Mouse (Mus musculus): ENCODE measurements around the gene Gm45140.

DNA sequence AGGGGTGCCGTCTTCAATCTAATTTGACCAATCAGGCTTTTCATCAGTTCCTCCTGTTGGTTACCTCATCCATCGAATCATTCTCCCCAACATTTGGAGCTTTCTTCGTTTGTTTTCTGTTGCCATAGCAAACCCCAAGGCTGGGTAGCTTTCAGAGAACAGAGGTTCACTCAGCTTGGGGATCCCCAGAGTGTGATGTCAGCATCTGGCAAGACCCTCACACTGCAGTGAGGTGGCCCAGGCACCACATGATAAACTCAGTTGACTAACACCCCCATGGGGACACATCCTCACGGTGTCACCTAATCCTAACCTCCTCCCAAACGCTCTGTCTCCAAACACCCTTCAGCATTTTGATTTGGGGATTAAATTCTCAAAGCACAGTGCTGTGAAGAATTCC is 92.3 kb downstream of the Gm45140 start:
- TF ChIP-seq CTCF (IDR thresholded peaks at IDR 0.05; ENCODE audit: control insufficient read depth, insufficient read depth, low read length) (no peak), POLR2A (IDR thresholded peaks at IDR 0.05; ENCODE audit: borderline replicate concordance, control insufficient read depth, low read depth, low read length) (no peak)
